Mouse (Mus musculus): ENCODE results near the gene Osbpl6. TPM values are rescaled to one million over a fixed set of nuclear protein-coding genes. Genes with fewer than 3 reads are reported as not detected.

Osbpl6 gene
- polyA plus RNA-seq, 1 experiment from 2014 or later, result 27.2 TPM

GRCm38 (mm10) chr2:76631600-76631999 is 225.3 kb downstream of the Osbpl6 start:
- no peak for ATAC-seq (ENCODE audit: low read depth)
- H3K9me3 ChIP-seq, result no peaks in the 10 kb centered on the region
- no peak overlapping the region for H3K9ac ChIP-seq
- H3K36me3 ChIP-seq, result peaks cover 93% of the 10 kb centered on the region
- H3K4me3 ChIP-seq, result no peak overlapping the region
- 85% methylated on average over 4 of the region's 4 CpGs for WGBS
- no peak overlapping the region for H3K27ac ChIP-seq (replicated peaks)
- H3K4me1 ChIP-seq (replicated peaks), result no peaks in the 10 kb centered on the region
- no peak overlapping the region for H3K4me2 ChIP-seq
- no peaks in the 10 kb centered on the region for H3K27me3 ChIP-seq

- peaks cover 84% of the 10 kb centered on the region for H3K36me3 ChIP-seq
- H3K4me2 ChIP-seq, result no peak overlapping the region
- H3K27me3 ChIP-seq, result no peaks in the 10 kb centered on the region
- 95% methylated on average over 2 of the region's 2 CpGs for WGBS
- no peak overlapping the region for H3K9ac ChIP-seq
- no peaks in the 10 kb centered on the region; the same call in 1 of the 2 replicates for H3K4me1 ChIP-seq (replicated peaks)
- H3K9me3 ChIP-seq, result no peaks in the 10 kb centered on the region
- ATAC-seq (ENCODE audit: low read depth), result no peak
- H3K4me3 ChIP-seq, result no peak overlapping the region
- H3K27ac ChIP-seq (replicated peaks), result no peak overlapping the region
Observed at GRCm38 (mm10) chr2:76639637-76640036, 233.3 kb downstream of the Osbpl6 start.

- ATAC-seq (ENCODE audit: low read depth), result no peak
- no peak overlapping the region for H3K4me2 ChIP-seq
- no peak overlapping the region for H3K27ac ChIP-seq (replicated peaks)
- H3K36me3 ChIP-seq, result peaks cover 49% of the 10 kb centered on the region
- peaks cover 24% of the 10 kb centered on the region for H3K4me1 ChIP-seq (replicated peaks)
- no peak overlapping the region for H3K9ac ChIP-seq
- H3K9me3 ChIP-seq, result no peaks in the 10 kb centered on the region
- H3K4me3 ChIP-seq, result no peak overlapping the region
- no peaks in the 10 kb centered on the region for H3K27me3 ChIP-seq
Observed at GRCm38 (mm10) chr2:76643801-76644200, 237.5 kb downstream of the Osbpl6 start.

GRCm38 (mm10) chr2:76647441-76647869 is 241.1 kb downstream of the Osbpl6 start:
- H3K9me3 ChIP-seq, result no peaks in the 10 kb centered on the region
- peak overlapping the region; percentile 75 for H3K4me2 ChIP-seq
- peak overlapping the region; percentile 82 for H3K4me3 ChIP-seq
- no peaks in the 10 kb centered on the region for H3K27me3 ChIP-seq
- peak; percentile 65 for ATAC-seq (ENCODE audit: low read depth)
- WGBS, result under 1% methylated on average over 27 of the region's 32 CpGs
- H3K36me3 ChIP-seq, result peaks cover 16% of the 10 kb centered on the region
- peak overlapping the region; percentile 94 for H3K27ac ChIP-seq (replicated peaks)
- H3K9ac ChIP-seq, result peak overlapping the region; percentile 87
- peaks cover 25% of the 10 kb centered on the region for H3K4me1 ChIP-seq (replicated peaks)

GRCm38 (mm10) chr2:76647883-76648570 is 241.7 kb downstream of the Osbpl6 start, which contains the start of the genes Prkra and Pjvk:
Gene Prkra (minus strand): TSS chr2:76648015.
Gene Pjvk (plus strand): TSS chr2:76648476.
- under 1% methylated on average over 42 of the region's 42 CpGs for WGBS
- peak within 1 kb of the TSS; percentile 94 for H3K27ac ChIP-seq (replicated peaks)
- peak; percentile 99 for ATAC-seq (ENCODE audit: low read depth)
- H3K9me3 ChIP-seq, result no peaks in the 10 kb centered on the region
- peak within 1 kb of the TSS; percentile 75 for H3K4me2 ChIP-seq
- H3K27me3 ChIP-seq, result no peaks in the 10 kb centered on the region
- peaks cover 25% of the 10 kb centered on the region for H3K4me1 ChIP-seq (replicated peaks)
- H3K36me3 ChIP-seq, result peaks cover 10% of the 10 kb centered on the region
- peak within 1 kb of the TSS; percentile 87 for H3K9ac ChIP-seq
- H3K4me3 ChIP-seq, result peak within 1 kb of the TSS; percentile 82

- H3K27ac ChIP-seq (replicated peaks), result peak overlapping the region; percentile 94
- H3K4me1 ChIP-seq (replicated peaks), result peaks cover 25% of the 10 kb centered on the region
- H3K4me3 ChIP-seq, result peak overlapping the region; percentile 82
- H3K36me3 ChIP-seq, result peaks cover 6% of the 10 kb centered on the region
- peak; percentile 48 for ATAC-seq (ENCODE audit: low read depth)
- no peaks in the 10 kb centered on the region for H3K9me3 ChIP-seq
- H3K4me2 ChIP-seq, result peak overlapping the region; percentile 75
- peak overlapping the region; percentile 71 for H3K9ac ChIP-seq
- no peaks in the 10 kb centered on the region for H3K27me3 ChIP-seq
- 34% methylated on average over 13 of the region's 13 CpGs for WGBS
Observed at GRCm38 (mm10) chr2:76648666-76649141, 242.4 kb downstream of the Osbpl6 start.

Small RNAs within 50 kb of the gene (microRNA-seq; reads per million reads assigned to microRNA genes)
- not detected for gene Gm23164

Other genes with a start within 250 kb of the Osbpl6 start
- 1.8 and 2.5 TPM in 2 replicates for gene Pde11a, start 67.7 kb upstream of the Osbpl6 start, polyA plus RNA-seq (2015; fragmentation: Nextera tagmentation; extraction: Ambion mirVana)
- not detected in 2 replicates for gene Cyct, start 46.1 kb upstream of the Osbpl6 start, polyA plus RNA-seq (2015; fragmentation: Nextera tagmentation; extraction: Ambion mirVana)
- 20.3 and 21.7 TPM in 2 replicates for gene Rbm45, start 36.5 kb upstream of the Osbpl6 start, polyA plus RNA-seq (2015; fragmentation: Nextera tagmentation; extraction: Ambion mirVana)
- 96.6 and 97.8 TPM in 2 replicates for gene Prkra, start 241.5 kb downstream of the Osbpl6 start, polyA plus RNA-seq (2015; fragmentation: Nextera tagmentation; extraction: Ambion mirVana)
- 0.42 TPM in 1 of 2 replicates, not detected in the other for gene Pjvk, start 242.0 kb downstream of the Osbpl6 start, polyA plus RNA-seq (2015; fragmentation: Nextera tagmentation; extraction: Ambion mirVana)

All from neural tube, embryonic 13.5 days (tissue).